15 mouse cellular contexts compared by ENCODE assay signal in genomic region chr7:69487111-69487510, GRCm38 (mm10).
"Had no signal": no experiment of that assay in that cellular context is flagged by ENCODE, and none has a peak within 500 bp of the region (broad histone marks: within the 10 kb centered on the region; RNA-seq: fewer than 3 reads in every experiment).

No protein-coding gene starts in this region.

- H3K36me3 ChIP-seq: limb, embryonic 13.5 days; midbrain, embryonic 10.5 days; neural tube, embryonic 15.5 days had no signal

- H3K4me3 ChIP-seq: limb, embryonic 13.5 days; midbrain, embryonic 10.5 days; myocyte; neural tube, embryonic 15.5 days had no signal

- H3K9ac ChIP-seq: limb, embryonic 13.5 days; liver, embryonic 14.5 days; neural tube, embryonic 15.5 days had no signal

- ATAC-seq: intestine, postnatal 0 days had no signal

- H3K9me3 ChIP-seq: limb, embryonic 13.5 days; midbrain, embryonic 10.5 days; neural tube, embryonic 15.5 days had no signal

- H3K27ac ChIP-seq: limb, embryonic 13.5 days; liver, embryonic 14.5 days; midbrain, embryonic 10.5 days; neural tube, embryonic 15.5 days had no signal

- H3K4me2 ChIP-seq: limb, embryonic 13.5 days; neural tube, embryonic 15.5 days had no signal

- DNase-seq: kidney, adult 8-10 months; kidney, postnatal 4 days; left cerebral cortex, postnatal 4 days; lung, adult 18-20 months; lung, postnatal 4 days; midbrain, embryonic 14.5 days; right cerebral cortex, adult 18-20 months; right cerebral cortex, postnatal 25 days; thymus, postnatal 4 days had no signal

- H3K4me1 ChIP-seq: neural tube, embryonic 15.5 days had no signal
